Mouse (Mus musculus) cerebral cortex, adult 2 months (tissue): ENCODE results near the gene Dtx1.

ENCODE experiments used
- WGBS: fragments of 180-500 bp; shearing (Covaris S2); methylation state at CpG from one replicate; pipeline ENCODE4 v1.1.7; 2018; 5-methylcytosine and 5-hydroxymethylcytosine counted together

The Dtx1 gene

DNA sequence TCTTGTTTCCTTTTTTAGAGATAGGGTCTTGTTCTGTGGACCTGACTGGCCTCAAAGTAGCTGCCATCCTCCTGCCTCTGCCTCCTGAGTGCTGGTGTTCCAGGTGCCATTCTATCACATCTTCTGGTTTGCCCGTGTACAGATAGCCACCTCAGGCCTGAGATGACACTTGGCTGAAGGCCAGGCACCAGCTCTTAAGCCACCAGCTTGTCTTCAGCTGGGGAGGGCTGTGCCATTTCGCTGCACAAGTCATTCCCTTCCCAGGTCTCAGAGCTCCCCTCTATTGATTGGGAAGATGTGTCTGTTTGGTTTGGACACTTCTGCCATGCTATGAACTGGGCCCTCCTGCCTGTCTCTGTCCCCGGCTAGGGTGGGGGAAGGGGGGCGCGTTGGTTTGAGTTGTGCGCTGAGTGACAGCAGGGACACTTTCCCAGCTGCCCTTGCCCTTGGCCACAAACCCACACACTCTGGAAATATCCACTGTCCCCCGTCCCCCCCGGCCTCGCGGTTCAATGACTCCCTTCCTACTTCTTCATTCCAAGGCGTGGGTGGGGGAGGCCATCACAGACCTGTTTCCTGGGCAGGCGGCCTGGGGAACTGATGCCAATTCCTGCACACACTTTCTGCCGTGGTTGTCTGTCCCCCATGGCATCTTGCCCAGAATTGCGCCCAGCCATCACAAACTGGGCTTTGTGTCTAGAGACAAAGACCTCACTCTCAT, 68.2 kb downstream of the Dtx1 start:
- WGBS, result 43% methylated on average over 14 of the region's 14 CpGs

DNA sequence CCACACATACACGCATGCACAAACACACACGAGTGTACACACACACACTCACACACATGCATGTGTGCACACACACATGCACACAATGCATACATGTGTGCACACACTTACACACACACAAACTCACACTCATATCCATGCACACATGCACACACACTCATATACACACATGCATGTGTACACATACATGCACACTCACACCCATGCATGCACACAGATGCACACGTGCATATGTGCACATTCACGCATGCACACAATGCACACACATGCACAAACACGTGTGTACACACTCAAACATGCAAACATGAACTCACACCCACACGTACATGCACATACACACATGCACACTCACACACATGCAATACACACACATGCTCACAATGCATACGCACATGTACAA, 71.6 kb downstream of the Dtx1 start:
- 92% methylated on average over 7 of the region's 7 CpGs for WGBS

DNA sequence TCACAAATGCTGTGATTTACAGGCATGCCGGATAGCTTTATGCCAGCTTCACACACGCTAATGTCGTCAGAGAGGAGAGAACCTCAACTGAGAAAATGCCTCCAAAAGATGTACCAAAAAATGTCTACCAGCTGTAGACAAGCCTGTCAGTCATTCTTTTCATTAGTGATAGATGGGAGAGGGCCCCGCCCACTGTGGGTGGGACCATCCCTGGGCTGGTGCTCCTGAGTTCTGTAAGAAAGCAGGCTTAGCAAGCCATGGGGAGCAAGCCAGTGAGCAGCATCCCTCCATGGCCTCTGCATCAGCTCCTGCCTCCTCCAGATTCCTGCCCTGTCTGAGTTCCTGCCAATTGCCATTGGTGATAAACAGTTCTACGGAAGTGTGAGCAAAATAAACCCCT, 76.1 kb downstream of the Dtx1 start:
- 63% methylated on average over 5 of the region's 5 CpGs for WGBS

DNA sequence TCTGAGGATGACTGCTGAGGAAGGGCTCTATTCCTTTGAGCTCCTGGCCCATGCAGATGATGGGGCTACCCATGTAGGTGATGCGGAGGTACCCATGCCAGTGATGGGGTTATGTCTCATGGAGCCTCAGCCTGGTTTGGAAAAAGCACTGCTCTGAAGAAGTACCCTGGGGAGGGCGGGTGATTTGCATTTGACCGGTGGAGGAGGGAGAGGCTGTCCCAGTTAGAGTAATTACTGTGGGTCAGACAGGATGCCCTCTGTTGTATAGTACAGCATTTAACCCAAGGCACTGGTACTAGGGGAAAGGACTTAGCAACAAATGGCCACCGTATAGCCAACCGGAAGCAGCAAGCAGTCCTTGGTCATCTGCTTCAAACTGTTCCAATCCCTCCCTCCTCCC, 76.9 kb downstream of the Dtx1 start:
- WGBS, result 64% methylated on average over 5 of the region's 5 CpGs

DNA sequence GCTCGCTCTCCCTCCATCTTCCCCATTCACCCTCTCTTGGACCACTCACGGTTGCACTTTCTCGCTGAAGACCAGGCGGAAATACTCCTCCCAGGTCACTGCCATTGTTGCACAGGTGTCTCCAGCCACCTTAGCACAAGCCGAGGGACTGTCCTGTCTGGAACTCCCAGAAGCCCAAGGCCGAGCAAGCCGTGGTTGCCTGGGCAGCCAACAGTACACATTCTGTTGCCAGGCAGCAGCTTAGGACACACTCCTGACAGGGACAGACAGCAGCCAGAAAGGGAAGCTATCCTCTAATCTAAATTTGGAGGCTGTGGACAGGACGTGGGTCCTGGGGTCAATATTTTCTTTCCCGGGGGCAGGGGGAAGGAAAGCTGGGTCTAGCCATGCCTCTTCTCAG, 77.6 kb downstream of the Dtx1 start, which contains the start of gene Cfap73:
Cfap73 (minus strand) TSS at position 105 of the 400 bp plus-strand sequence.
- WGBS, result 61% methylated on average over 9 of the region's 9 CpGs

DNA sequence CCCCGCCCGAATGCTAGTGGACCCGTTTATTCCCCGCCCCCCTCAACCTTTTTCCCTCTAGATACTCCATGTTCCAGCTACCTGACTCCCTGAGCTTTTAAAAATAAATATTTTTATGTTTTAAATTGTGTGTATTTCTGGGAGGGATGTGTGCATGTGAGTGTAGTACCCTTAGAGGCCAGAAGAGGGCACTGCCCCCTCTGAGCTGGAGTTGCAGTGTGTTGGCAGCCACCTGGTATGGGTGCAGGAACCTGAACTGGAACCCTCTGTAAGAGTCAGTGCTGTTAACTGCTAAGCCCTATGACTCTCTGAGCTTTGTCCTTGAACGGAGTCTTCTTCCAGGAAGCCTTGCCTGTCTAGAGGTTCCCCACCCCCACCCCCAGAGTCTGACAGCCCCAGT, 79.8 kb downstream of the Dtx1 start:
- WGBS, result 90% methylated on average over 5 of the region's 5 CpGs

DNA sequence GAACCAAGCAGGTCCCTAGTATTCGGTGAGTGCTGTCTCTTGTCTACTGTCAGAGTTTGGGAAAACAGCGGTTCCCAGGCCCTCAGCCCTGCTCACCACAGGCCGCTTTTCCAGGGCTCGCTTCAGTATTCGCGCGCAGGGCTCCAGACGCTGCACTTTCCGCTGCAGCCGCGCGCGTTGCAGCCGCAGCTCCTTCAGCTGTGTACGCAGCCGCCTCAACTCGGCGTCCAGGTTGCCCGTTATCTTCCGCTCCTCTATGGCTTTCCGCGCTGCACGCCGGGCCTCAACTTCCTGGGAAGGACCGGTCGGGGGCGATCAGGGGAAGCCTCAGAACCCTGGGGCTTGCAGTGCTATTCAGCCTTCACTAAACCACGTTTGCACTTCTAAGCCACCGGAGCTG, 80.6 kb downstream of the Dtx1 start:
- 18% methylated on average over 29 of the region's 29 CpGs for WGBS
